ENCODE assay signal across 17 mouse cellular contexts in genomic region chr2:20638604-20639003, GRCm38 (mm10).
"Had no signal": no experiment of that assay in that cellular context is flagged by ENCODE, and none has a peak within 500 bp of the region (broad histone marks: within the 10 kb centered on the region; RNA-seq: fewer than 3 reads in every experiment).

No protein-coding gene starts in this region.

- ATAC-seq: liver, postnatal 0 days; lung, postnatal 0 days had no signal

- H3K4me2 ChIP-seq: liver, embryonic 15.5 days; lung, embryonic 15.5 days; midbrain, embryonic 12.5 days; neural tube, embryonic 12.5 days had no signal

- H3K4me1 ChIP-seq: liver, embryonic 15.5 days; lung, embryonic 15.5 days; megakaryocyte, embryonic 14.5 days; midbrain, embryonic 12.5 days; neural tube, embryonic 12.5 days had no signal

- H3K36me3 ChIP-seq: liver, embryonic 15.5 days; lung, embryonic 15.5 days; midbrain, embryonic 12.5 days; neural tube, embryonic 12.5 days had no signal

- H3K9ac ChIP-seq: liver, embryonic 15.5 days; liver, postnatal 0 days; lung, embryonic 15.5 days; midbrain, embryonic 12.5 days; neural tube, embryonic 12.5 days had no signal

- H3K4me3 ChIP-seq: liver, embryonic 15.5 days; lung, embryonic 15.5 days; megakaryocyte, embryonic 14.5 days; midbrain, embryonic 12.5 days; neural tube, embryonic 12.5 days had no signal

- H3K27ac ChIP-seq: liver, embryonic 15.5 days; lung, embryonic 15.5 days; macrophage; midbrain, embryonic 12.5 days; neural tube, embryonic 12.5 days had no signal

- DNase-seq: liver, postnatal 0 days; lung, adult 2 months; lung, postnatal 14 days; lung, postnatal 36 days; midbrain, embryonic 14.5 days; right cerebral cortex, postnatal 14 days; spleen, adult 18-20 months; thymus, adult 18-20 months; thymus, postnatal 14 days; thymus, postnatal 36 days had no signal

- H3K9me3 ChIP-seq: liver, embryonic 15.5 days; lung, embryonic 15.5 days; megakaryocyte, embryonic 14.5 days; midbrain, embryonic 12.5 days; neural tube, embryonic 12.5 days had no signal

- H3K27me3 ChIP-seq: liver, embryonic 15.5 days; lung, embryonic 15.5 days; megakaryocyte, embryonic 14.5 days; midbrain, embryonic 12.5 days; neural tube, embryonic 12.5 days had no signal
